Comparison of ENCODE assay signal across 10 mouse cellular contexts in the genomic region with DNA sequence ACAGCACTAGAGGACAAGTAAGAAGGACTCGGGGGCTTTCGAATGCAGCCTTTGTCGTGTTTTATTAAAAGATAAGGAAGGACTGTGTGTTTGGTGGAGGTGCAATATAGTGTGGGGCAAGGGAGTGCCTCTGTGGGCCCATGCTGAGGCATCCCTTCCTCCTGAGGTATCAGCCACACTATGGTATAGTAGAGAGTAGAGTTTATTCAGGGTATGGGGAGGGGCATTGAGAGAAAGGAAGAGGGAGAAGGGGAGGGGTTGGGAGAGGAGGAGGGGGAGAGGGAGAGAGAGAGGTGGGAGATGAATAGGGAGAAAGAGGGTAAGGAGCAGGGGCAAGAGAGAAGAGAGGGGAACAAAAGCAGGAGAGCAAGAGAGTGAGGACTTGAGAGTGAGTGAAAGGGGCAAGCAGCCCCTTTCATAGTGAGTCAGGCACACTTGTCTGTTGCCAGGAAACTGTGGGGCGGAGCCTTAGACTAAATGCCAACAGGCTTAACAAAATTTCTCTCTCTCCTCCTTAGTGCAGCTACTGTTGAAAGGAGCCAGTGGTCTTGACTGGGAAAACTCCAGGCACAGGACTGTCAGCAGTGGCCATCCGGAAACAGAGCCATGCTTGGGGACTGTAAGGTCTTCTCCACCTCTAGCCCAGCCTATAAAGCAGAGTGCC.
A peak's percentile ranks its signal among the peaks of the same experiment; 100 is the strongest.
DNase-seq lines count a peak whose midpoint lies in the region; ATAC-seq and TF ChIP-seq lines count a peak whose summit lies in the region.
"Had no signal": no experiment of that assay in that cellular context is flagged by ENCODE, and none has a peak within 500 bp of the region (broad histone marks: within the 10 kb centered on the region; RNA-seq: fewer than 3 reads in every experiment).

No protein-coding gene starts in this region.

- no peaks in the 10 kb centered on the region for H3K27me3 ChIP-seq in intestine, embryonic 14.5 days (replicated peaks; ENCODE audit: control insufficient read depth, insufficient read depth, low read length)
- no peaks in the 10 kb centered on the region for H3K27me3 ChIP-seq in intestine, embryonic 16.5 days (replicated peaks; ENCODE audit: control insufficient read depth, insufficient read depth, low read length)
- no peaks in the 10 kb centered on the region for H3K27me3 ChIP-seq in embryonic facial prominence, embryonic 10.5 days (replicated peaks; ENCODE audit: low read depth, poor library complexity, severe bottlenecking)
- no peaks in the 10 kb centered on the region for H3K27me3 ChIP-seq in midbrain, postnatal 0 days (ENCODE audit: insufficient read depth, low read length)
- H3K27me3 ChIP-seq: limb, embryonic 13.5 days had no signal

- no peak overlapping the region for H3K9ac ChIP-seq in intestine, embryonic 14.5 days (ENCODE audit: low read length)
- H3K9ac ChIP-seq in intestine, embryonic 16.5 days (ENCODE audit: low read depth, low read length), result no peak overlapping the region
- no peak overlapping the region for H3K9ac ChIP-seq in midbrain, postnatal 0 days (replicated peaks; ENCODE audit: low read length, poor library complexity, severe bottlenecking)
- H3K9ac ChIP-seq: limb, embryonic 13.5 days had no signal

- peak overlapping the region; percentile 65 for H3K27ac ChIP-seq in intestine, embryonic 14.5 days (ENCODE audit: low read depth)
- no peak overlapping the region for H3K27ac ChIP-seq in intestine, embryonic 16.5 days (ENCODE audit: low read length)
- H3K27ac ChIP-seq in embryonic facial prominence, embryonic 10.5 days (replicated peaks), result peak overlapping the region; percentile 69
- H3K27ac ChIP-seq in midbrain, postnatal 0 days (ENCODE audit: low read depth, low read length), result peak overlapping the region; percentile 63
- H3K27ac ChIP-seq: limb, embryonic 13.5 days had no signal

- intact Hi-C loops in left cerebral cortex, postnatal 36 days (cut with DNase I), result no loop called here

- ATAC-seq in intestine, embryonic 14.5 days (replicated peaks; ENCODE audit: low FRiP score, low TSS enrichment, low read depth), result no peak
- ATAC-seq in intestine, embryonic 16.5 days, result no peak
- ATAC-seq in midbrain, postnatal 0 days (ENCODE audit: low FRiP score), result peak; percentile 60; the same call in 1 of the 2 replicates

- H3K4me1 ChIP-seq in intestine, embryonic 14.5 days (replicated peaks; ENCODE audit: control insufficient read depth, insufficient read depth, low read length), result peaks cover 6% of the 10 kb centered on the region
- H3K4me1 ChIP-seq in intestine, embryonic 16.5 days (ENCODE audit: control insufficient read depth, insufficient read depth, low read length), result peaks cover 2% of the 10 kb centered on the region; the same call in 1 of the 2 replicates
- H3K4me1 ChIP-seq in embryonic facial prominence, embryonic 10.5 days, result peaks cover 16% of the 10 kb centered on the region
- peaks cover 6% of the 10 kb centered on the region; the same call in 1 of the 2 replicates for H3K4me1 ChIP-seq in midbrain, postnatal 0 days (ENCODE audit: insufficient read depth, low read length)

- no peak for DNase-seq in intestine, embryonic 14.5 days (ENCODE audit: low spot score)
- DNase-seq in embryonic facial prominence, embryonic 10.5 days (ENCODE audit: low spot score), result peak; percentile 26
- peak; percentile 24 for DNase-seq in heart, postnatal 4 days
- peak; percentile 65 for DNase-seq in midbrain, postnatal 0 days (ENCODE audit: low spot score)
- no peak for DNase-seq in gastrocnemius, postnatal 25 days
- DNase-seq in left cerebral cortex, postnatal 36 days (ENCODE audit: low spot score in 2 of 2), result no peak
- no peak for DNase-seq in frontal cortex, postnatal 10 days (ENCODE audit: low spot score in 2 of 2)
- DNase-seq: kidney, postnatal 14 days had no signal

- no peak overlapping the region for H3K4me3 ChIP-seq in intestine, embryonic 14.5 days (ENCODE audit: low read depth, low read length)
- H3K4me3 ChIP-seq in intestine, embryonic 16.5 days (ENCODE audit: low read length), result no peak overlapping the region
- no peak overlapping the region for H3K4me3 ChIP-seq in embryonic facial prominence, embryonic 10.5 days
- no peak overlapping the region for H3K4me3 ChIP-seq in midbrain, postnatal 0 days (ENCODE audit: low read depth, low read length)
- H3K4me3 ChIP-seq: limb, embryonic 13.5 days had no signal

- no peak for TF ChIP-seq CTCF in midbrain, postnatal 0 days (IDR thresholded peaks at IDR 0.05)

- H3K4me2 ChIP-seq in intestine, embryonic 14.5 days (ENCODE audit: low read length), result no peak overlapping the region
- no peak overlapping the region for H3K4me2 ChIP-seq in intestine, embryonic 16.5 days (ENCODE audit: low read depth, low read length)
- H3K4me2 ChIP-seq in midbrain, postnatal 0 days (ENCODE audit: low read depth, low read length, poor library complexity, severe bottlenecking), result no peak overlapping the region
- H3K4me2 ChIP-seq: limb, embryonic 13.5 days had no signal

- H3K9me3 ChIP-seq in intestine, embryonic 14.5 days (ENCODE audit: control insufficient read depth, low read length), result no peaks in the 10 kb centered on the region
- no peaks in the 10 kb centered on the region for H3K9me3 ChIP-seq in intestine, embryonic 16.5 days (ENCODE audit: control insufficient read depth, low read length)
- H3K9me3 ChIP-seq in embryonic facial prominence, embryonic 10.5 days, result peaks cover 3% of the 10 kb centered on the region; the same call in 1 of the 2 replicates
- H3K9me3 ChIP-seq in midbrain, postnatal 0 days (ENCODE audit: low read length), result no peaks in the 10 kb centered on the region
- H3K9me3 ChIP-seq: limb, embryonic 13.5 days had no signal

- H3K36me3 ChIP-seq in intestine, embryonic 14.5 days (ENCODE audit: control insufficient read depth, insufficient read depth, low read length), result no peaks in the 10 kb centered on the region
- H3K36me3 ChIP-seq in intestine, embryonic 16.5 days (ENCODE audit: control insufficient read depth, insufficient read depth, low read length), result no peaks in the 10 kb centered on the region
- no peaks in the 10 kb centered on the region for H3K36me3 ChIP-seq in embryonic facial prominence, embryonic 10.5 days (replicated peaks)
- no peaks in the 10 kb centered on the region for H3K36me3 ChIP-seq in midbrain, postnatal 0 days (ENCODE audit: insufficient read depth, low read length)
- H3K36me3 ChIP-seq: limb, embryonic 13.5 days had no signal

- 72% methylated on average over 5 of the region's 5 CpGs for WGBS in intestine, embryonic 14.5 days
- WGBS in intestine, embryonic 16.5 days, result 62% methylated on average over 5 of the region's 5 CpGs
- WGBS in embryonic facial prominence, embryonic 10.5 days, result 76% methylated on average over 5 of the region's 5 CpGs
- 31% methylated on average over 5 of the region's 5 CpGs for WGBS in midbrain, postnatal 0 days

Comparison
In these comparisons a context has a peak if more than half of its experiments do, and no peak if none do; other contexts are left out.
1. DNase-seq: peak in embryonic facial prominence, embryonic 10.5 days (single experiment), heart, postnatal 4 days (single experiment) and midbrain, postnatal 0 days (single experiment); none in intestine, embryonic 14.5 days (single experiment), gastrocnemius, postnatal 25 days (single experiment), left cerebral cortex, postnatal 36 days (0 of 2) and frontal cortex, postnatal 10 days (0 of 2).